Mouse (Mus musculus): ENCODE measurements at regions not wholly inside any gene's neighbourhood (a gene's known extent, or its start where the extent isn't known, plus 50 kb on each side); places are given as distances from the start of the nearest gene placed in this dataset.
A peak's percentile ranks its signal among the peaks of the same experiment; 100 is the strongest.

DNA sequence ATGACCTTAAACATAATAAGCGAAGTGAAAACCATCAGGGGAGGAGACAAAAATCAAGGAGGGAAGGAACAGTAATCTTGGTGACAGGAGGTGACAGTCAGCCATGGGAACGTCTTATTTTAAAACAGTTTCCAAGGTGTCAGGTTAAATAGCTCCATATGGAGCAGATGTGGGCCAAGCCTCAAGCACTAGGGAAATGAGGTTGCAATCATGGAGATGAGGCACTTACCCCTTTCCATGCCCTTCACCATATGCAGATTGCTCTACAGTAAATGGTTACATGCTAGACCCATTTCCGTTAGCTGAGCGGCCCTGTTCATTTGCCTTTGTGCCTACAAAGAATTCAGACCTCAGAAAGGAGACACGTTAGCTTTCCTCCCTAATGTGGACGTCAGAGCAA lies 204.8 kb upstream of the Gm6793 start:
- DNase-seq (ENCODE audit: low spot score in 2 of 2): no peak

- no peak for DNase-seq (ENCODE audit: low spot score in 2 of 2)
These were observed 197.3 kb upstream of the Gm6793 start for GRCm38 (mm10) chr8:112212170-112212569.

GRCm38 (mm10) chr8:112196423-112196822 lies 181.6 kb upstream of the Gm6793 start:
- DNase-seq (ENCODE audit: low spot score in 2 of 2): no peak

- no peak for DNase-seq (ENCODE audit: low spot score in 2 of 2)
These were observed 181.0 kb upstream of the Gm6793 start for GRCm38 (mm10) chr8:112195880-112196279.

DNA sequence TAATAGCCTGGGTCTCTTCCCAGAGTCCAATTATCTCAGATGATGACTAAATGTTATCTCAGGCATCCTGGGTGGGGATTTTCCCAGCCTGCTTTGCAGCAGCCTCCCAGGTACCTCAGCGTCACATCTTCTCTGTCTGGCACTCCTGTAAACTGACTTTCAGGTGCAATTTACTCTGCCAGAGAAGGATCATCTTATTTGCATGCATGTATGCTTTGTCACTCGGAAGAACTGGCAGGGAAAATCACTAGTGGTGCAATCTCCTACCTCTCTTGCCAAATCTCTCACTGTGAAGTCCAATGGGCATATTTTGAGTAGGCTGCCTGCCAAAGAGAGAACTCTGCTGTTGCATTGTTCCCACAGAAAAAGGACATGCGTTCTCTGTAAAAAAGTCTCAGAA lies 177.0 kb upstream of the Gm6793 start:
- DNase-seq (ENCODE audit: low spot score in 2 of 2): no peak

- DNase-seq (ENCODE audit: low spot score in 2 of 2): no peak
These were observed 174.9 kb upstream of the Gm6793 start for GRCm38 (mm10) chr8:112189698-112190097.

DNA sequence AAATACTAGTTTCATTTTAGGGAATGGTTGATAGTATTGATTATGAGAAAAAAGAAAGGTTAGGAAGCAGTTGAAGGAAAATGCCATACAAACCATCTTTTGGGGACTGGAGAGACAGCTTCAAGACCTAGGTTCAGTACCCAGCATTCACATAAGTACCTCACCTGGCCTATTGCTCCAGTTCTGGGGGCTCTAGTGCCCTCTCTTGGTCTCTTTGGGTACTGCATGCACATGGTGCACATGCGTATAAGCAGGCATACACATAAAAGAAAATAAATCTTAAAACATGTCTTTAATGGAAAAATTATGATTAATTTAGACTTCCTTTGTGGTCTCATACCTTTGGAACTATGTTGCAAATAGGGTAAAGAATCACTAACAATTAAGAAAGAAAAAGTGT lies 155.3 kb upstream of the Gm6793 start:
- no peak for DNase-seq (ENCODE audit: low spot score in 2 of 2)

- DNase-seq (ENCODE audit: low spot score in 2 of 2): no peak
These were observed 141.8 kb upstream of the Gm6793 start for GRCm38 (mm10) chr8:112156656-112157055.

DNA sequence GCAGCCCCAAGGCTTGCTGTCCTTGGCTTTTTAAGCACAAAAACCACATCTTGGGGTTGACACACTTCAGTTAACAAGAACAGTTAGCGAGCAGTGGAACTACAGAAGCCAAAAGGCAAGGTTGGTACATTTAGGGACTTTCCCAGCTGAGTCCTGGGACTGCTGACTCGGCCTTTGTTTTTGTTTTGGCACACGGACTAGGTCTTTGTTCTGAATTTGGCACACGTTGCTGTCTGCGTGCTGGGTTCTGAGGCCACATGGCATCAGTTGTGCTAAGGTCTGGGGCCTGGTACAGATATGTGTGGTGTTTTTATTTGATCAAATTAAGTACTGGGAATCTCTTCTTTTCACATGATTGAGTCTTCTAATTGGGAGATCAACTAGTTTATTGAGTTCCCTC lies 124.1 kb upstream of the Gm6793 start:
- DNase-seq (ENCODE audit: low spot score in 2 of 2): no peak

DNA sequence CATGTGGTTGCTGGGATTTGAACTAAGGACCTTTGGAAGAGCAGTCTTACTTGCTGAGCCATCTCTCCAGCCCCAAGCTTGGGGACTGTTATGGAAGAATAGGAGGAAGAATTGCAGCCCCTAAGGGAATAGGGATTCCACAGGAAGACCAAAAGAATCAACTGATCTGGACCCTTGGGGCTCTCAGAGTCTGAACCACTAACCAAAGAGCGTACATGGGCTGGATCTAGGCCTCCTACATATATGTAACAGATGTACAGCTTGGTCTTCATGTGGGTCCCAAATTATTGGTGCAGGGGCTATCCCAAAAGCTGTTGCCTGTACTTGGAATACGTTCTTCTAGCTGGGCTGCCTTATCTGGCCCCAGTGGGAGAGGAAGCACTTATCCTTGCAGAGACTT lies 115.4 kb upstream of the Gm6793 start:
- no peak for DNase-seq (ENCODE audit: low spot score in 2 of 2)

GRCm38 (mm10) chr8:112128833-112129518 lies 114.1 kb upstream of the Gm6793 start:
- DNase-seq (ENCODE audit: low spot score in 2 of 2): peak in 1 of 2 experiments; percentile 4

- DNase-seq (ENCODE audit: low spot score in 2 of 2): no peak
These were observed 97.1 kb upstream of the Gm6793 start for GRCm38 (mm10) chr8:112111950-112112349.

- DNase-seq (ENCODE audit: low spot score in 2 of 2): no peak
These were observed 83.2 kb upstream of the Gm6793 start for GRCm38 (mm10) chr8:112097883-112098635.

DNA sequence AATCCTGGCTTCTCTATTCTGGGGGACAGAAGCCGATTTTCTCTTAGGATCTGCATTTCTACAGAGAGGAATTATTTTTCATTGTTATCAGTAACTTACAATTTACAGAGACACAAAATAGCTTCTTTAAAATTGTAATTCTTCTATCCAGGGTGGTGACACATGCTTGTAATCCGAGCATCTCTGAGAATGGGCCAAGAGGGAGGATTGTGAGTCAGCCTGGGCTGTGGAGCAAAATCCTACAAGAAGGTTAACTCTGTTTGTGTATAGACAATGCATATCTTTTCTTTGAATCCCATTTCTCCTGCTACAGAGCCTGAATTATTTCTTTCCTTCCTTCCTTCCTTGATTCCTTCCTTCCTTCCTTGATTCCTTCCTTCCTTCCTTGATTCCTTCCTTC lies 80.0 kb upstream of the Gm6793 start:
- DNase-seq (ENCODE audit: low spot score in 2 of 2): no peak

DNA sequence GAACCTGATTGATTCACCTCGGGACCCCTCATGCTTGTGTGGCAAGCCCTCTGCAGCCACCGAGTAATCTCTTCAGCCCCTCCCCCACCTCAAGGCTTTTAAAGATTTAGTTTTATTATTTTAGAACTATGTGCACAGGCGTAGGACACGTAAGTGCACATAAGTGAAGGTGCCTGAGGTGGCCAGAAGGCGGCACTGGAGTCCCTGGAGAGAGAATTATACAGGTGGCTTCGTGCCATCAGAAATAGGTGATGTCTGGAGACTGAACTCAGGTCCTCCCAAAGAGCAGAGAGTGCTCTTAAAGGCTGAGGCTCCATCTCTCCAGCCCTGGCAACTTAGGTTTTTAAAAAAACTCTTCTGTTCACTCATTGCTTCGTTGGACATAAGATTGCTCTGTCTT lies 78.7 kb upstream of the Gm6793 start:
- no peak for DNase-seq (ENCODE audit: low spot score in 2 of 2)

DNA sequence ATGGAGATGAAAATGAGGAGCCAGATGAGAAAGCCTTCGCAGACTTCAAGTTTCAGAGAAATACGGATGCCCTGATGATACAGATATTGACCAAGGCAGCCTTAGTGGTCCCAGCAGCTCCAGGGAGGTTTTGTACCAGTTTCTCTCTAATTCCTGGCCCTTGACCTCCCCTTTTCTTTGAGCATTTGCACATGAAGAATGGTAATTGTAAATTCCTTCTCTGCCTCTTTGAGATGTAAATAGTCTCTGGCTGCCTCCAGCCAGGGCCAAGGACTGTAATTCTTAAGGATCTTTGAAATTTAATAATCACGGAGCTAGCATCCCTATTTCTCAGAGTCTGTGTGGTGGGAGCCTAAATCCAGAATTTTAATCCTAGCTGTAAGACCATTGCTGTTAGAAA lies 78.0 kb upstream of the Gm6793 start:
- DNase-seq (ENCODE audit: low spot score in 2 of 2): no peak

DNA sequence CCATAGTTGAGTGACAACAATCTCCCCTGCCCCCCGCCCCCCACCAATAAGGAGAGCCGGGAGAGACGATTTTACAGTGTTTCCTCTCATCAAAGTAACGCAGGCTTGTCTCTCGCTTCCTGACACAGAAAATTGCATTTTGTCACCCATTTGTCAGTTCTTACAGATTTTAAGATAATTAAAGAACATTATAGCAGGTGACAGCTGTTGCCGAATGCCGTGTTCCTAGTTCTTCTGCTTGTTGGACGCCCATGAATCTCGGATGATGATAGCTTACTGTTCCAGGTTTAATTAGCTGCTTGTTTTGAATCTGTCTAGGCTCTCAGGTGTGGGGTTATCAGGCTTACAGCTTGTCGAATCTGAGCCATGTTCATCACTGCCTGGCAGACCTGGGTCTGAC lies 63.8 kb upstream of the Gm6793 start:
- DNase-seq (ENCODE audit: low spot score in 2 of 2): no peak

DNA sequence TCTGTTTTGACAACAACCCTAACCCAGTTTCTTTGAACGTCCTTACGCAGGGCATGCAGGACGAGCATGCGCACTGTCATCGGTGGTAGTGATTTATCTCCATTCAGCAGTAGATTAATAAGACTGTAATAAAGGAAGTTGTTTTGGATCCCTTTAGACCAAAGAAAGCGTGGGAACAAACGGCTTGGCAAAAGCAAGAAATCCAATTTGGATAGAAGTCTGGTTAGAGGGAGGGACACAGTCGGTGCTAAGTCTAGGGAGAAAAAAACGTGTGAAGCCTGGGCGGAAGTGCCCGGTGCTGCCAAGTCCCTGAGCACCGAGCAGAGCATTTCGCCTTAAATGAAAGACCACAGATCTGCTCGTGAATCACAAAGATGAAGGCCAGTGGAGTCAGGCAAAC lies 57.4 kb upstream of the Gm6793 start:
- DNase-seq (ENCODE audit: low spot score in 2 of 2): no peak

DNA sequence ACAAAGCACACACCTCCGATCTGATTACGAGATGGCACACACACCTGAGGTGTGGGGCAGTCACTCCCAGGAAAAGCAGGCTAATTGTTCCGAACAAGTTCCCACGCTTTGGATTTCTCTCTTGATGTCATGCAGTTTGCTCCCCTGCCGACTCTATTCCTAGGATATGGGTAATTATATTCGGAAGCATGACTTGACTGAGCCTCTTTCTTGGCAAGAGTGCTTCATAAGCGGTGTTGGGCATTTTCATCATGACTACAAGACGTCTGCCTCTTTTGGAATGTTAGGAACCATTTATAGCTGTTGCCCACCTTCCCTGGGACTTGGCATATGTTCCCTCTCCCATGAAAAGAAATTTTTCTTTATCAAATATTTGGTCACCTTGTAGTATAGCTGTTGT lies 55.4 kb upstream of the Gm6793 start:
- DNase-seq (ENCODE audit: low spot score in 2 of 2): no peak
